Mouse (Mus musculus) G1E (cell line): ENCODE results near the gene Tmem179. TPM values are rescaled to one million over a fixed set of nuclear protein-coding genes. Genes with fewer than 3 reads are reported as not detected.

ENCODE experiments used
- ATAC-seq: 2 replicates; pipeline ENCODE4 v1.8.0; 2016; ENCODE audit warnings: mild to moderate bottlenecking; ENCODE audit not compliant: insufficient number of reproducible peaks, poor library complexity, low FRiP score, severe bottlenecking; ENCODE audit errors: extremely low read depth
- DNase-seq: peaks from one replicate; pipeline ENCODE4 v3.0.0; 2012; ENCODE audit warnings: low spot score
- H3K27me3 ChIP-seq: 2 replicates; pipeline ENCODE4 v1.6.1; 2012; ENCODE audit warnings: mild to moderate bottlenecking, low read length, inconsistent platforms; ENCODE audit not compliant: insufficient read depth
- H3K36me3 ChIP-seq: replicated peaks from 2 replicates; pipeline ENCODE3; 2012; ENCODE audit warnings: mild to moderate bottlenecking, inconsistent platforms
- H3K4me1 ChIP-seq: 2 replicates; pipeline ENCODE4 v1.6.1; 2012; ENCODE audit warnings: low read depth, low read length, inconsistent platforms, mixed read lengths; ENCODE audit not compliant: insufficient read depth
- H3K4me3 ChIP-seq: 2 replicates; pipeline ENCODE4 v1.5.1; 2012; ENCODE audit warnings: low read depth, mild to moderate bottlenecking, inconsistent platforms, low read length, moderate library complexity, mixed read lengths
- H3K9me3 ChIP-seq: replicated peaks from 2 replicates; pipeline ENCODE4 v1.6.1; 2012; ENCODE audit warnings: inconsistent platforms
- CTCF ChIP-seq: IDR thresholded peaks from 2 replicates; pipeline ENCODE4 v1.5.1; 2012; ENCODE audit warnings: low read depth, low read length, inconsistent platforms, mixed read lengths
- GATA1 ChIP-seq: IDR thresholded peaks from 2 replicates; pipeline ENCODE4 v1.6.1; 2012; ENCODE audit warnings: borderline replicate concordance, low read length, inconsistent platforms, mixed read lengths
- GATA2 ChIP-seq: IDR thresholded peaks from 2 replicates; pipeline ENCODE4 v1.6.1; 2012; ENCODE audit warnings: low read depth, low read length, inconsistent platforms, borderline replicate concordance
- POLR2AphosphoS5 ChIP-seq: IDR thresholded peaks from 2 replicates; pipeline ENCODE4 v1.6.1; 2012; ENCODE audit warnings: low read depth, low read length, inconsistent platforms; ENCODE audit not compliant: insufficient replicate concordance
- TAL1 ChIP-seq: conservative IDR thresholded peaks from 2 replicates; pipeline ENCODE4 v1.6.1; 2012; ENCODE audit warnings: low read depth, low read length, inconsistent platforms, mixed read lengths
- polyA plus RNA-seq: library from polyadenylated mRNA; stranded (reverse); fragments of >175 nt; gene quantifications from 2 replicates; pipeline ENCODE4 v1.2.3, GENCODE M21; 2012
- total RNA-seq, 2 experiments: library from RNA; stranded (forward) in 1 of 2; stranded (reverse) in 1 of 2; fragments of 200-1000 nt in 1 of 2; fragments of >200 nt in 1 of 2; fragmentation: Nextera tagmentation in 1 of 2; gene quantifications; 2 replicates each; pipeline ENCODE4 v1.2.3; 2014 to 2017

Tmem179 gene
- total and polyA plus RNA-seq, 3 experiments, result 0.02 TPM; not detected in 2

GRCm38 (mm10) chr12:112514897-112515296 is 1.6 kb downstream of the Tmem179 start:
- Histone ChIP-seq H3K4me3 (no peak overlapping the region), H3K27me3 (no peaks in the 10 kb centered on the region; the same call in 1 of the 2 replicates), H3K9me3 (no peaks in the 10 kb centered on the region), H3K4me1 (peaks cover 4% of the 10 kb centered on the region), H3K36me3 (no peaks in the 10 kb centered on the region)
- ATAC-seq (no peak), DNase-seq (no peak)
- TF ChIP-seq CTCF (0 out of 2 replicates have a peak, but pooled peaks have one; percentile 8), TAL1 (no peak)

DNA sequence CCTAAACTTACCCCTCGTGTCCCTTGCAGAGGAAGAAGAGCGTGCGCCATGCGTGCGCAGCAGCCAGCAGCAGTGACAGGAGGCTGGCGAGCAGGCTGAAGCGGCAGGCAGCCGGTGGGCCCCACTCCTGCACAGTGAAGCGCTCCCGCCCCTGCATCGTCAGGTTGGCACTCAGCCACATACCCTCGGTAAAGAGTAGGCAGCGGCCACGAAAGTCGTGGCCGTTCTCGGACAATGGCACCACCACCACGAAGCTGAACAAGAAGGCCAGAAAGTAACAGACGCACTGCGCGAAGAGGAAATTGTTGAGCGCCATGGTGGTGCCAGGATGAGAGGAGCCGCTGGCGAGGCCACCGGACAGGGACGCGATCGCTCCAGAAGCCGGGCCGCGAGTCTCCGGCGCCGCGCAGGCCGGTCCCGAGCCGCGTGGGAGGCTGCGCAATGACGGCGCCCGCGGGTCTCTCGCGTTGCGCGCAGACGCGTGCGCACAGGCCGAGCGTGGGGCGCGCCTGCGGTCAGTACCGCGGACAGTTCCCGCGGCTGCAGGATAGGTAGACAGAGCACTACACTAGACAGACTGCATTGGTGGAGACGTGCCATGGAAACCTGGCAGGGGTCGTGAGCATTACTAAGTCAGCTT is 5.7 kb downstream of the Tmem179 start:
- TF ChIP-seq GATA2 (no peak), CTCF (no peak), GATA1 (no peak), POLR2AphosphoS5 (no peak), TAL1 (no peak)
- H3K27me3 ChIP-seq, result no peaks in the 10 kb centered on the region; the same call in 1 of the 2 replicates
- no peak for ATAC-seq

GRCm38 (mm10) chr12:112510365-112510732 is 6.2 kb downstream of the Tmem179 start:
- Histone ChIP-seq H3K4me3 (no peak overlapping the region), H3K36me3 (no peaks in the 10 kb centered on the region), H3K27me3 (no peaks in the 10 kb centered on the region; the same call in 1 of the 2 replicates), H3K4me1 (no peaks in the 10 kb centered on the region), H3K9me3 (no peaks in the 10 kb centered on the region)
- DNase-seq (no peak), ATAC-seq (no peak)
- TF ChIP-seq CTCF (no peak), GATA1 (no peak), POLR2AphosphoS5 (no peak), GATA2 (no peak), TAL1 (no peak)

More for the DNA sequence above, 5.7 kb downstream of the Tmem179 start:
- no peak overlapping the region for H3K4me3 ChIP-seq
- H3K9me3 ChIP-seq, result no peaks in the 10 kb centered on the region
- H3K36me3 ChIP-seq, result no peaks in the 10 kb centered on the region
- peak; percentile 25 for DNase-seq
- H3K4me1 ChIP-seq, result no peaks in the 10 kb centered on the region

DNA sequence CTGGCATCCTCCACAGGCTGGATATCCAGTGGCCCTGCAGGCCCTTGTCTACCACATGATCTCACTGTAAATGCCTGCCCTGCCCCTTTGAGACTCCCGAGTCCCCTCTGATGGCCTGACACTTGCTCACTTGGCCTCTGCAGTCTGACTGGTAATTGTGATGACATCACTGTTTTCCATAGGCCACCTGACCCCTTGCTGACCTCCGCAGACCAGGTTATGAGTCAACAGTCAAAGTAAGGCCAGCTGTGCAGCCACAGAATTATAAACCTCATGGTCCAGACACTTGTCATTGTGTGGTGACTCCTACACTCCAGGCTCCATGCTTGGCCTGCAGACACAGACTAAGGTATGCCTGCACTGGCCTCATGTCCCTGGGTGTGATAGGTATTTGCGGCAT is 8.6 kb downstream of the Tmem179 start:
- ATAC-seq (no peak), DNase-seq (no peak)
- Histone ChIP-seq H3K4me1 (no peaks in the 10 kb centered on the region), H3K9me3 (0 out of 2 replicates have a peak, but pooled peaks cover 3% of the 10 kb centered on the region), H3K27me3 (no peaks in the 10 kb centered on the region; the same call in 1 of the 2 replicates), H3K4me3 (no peak overlapping the region), H3K36me3 (no peaks in the 10 kb centered on the region)
- no peak for TF ChIP-seq POLR2AphosphoS5
- no peak for TF ChIP-seq GATA1
- TF ChIP-seq TAL1, result no peak
- TF ChIP-seq GATA2, result no peak
- no peak for TF ChIP-seq CTCF

DNA sequence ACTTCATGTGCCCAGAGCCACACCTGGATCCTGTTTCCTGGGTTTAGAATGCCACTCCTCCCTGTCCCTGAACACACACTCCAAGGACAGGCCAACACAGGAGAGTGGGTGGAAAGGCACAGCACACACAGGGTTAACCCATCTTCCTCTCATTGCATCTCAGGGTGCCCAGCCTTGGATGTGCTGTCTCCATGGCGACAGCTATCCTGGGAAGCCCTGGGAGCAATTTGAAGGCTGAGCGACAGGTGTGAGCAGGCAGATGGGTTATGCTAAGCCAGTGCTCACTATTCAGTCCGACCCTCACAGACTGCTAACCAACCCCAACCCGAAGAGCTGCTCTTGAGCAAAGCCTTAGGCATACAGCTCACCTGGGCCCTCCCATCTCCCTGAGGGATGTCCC is 9.3 kb downstream of the Tmem179 start:
- DNase-seq (no peak), ATAC-seq (no peak)
- Histone ChIP-seq H3K27me3 (no peaks in the 10 kb centered on the region; the same call in 1 of the 2 replicates), H3K9me3 (0 out of 2 replicates have a peak, but pooled peaks cover 3% of the 10 kb centered on the region), H3K4me3 (no peak overlapping the region), H3K36me3 (no peaks in the 10 kb centered on the region), H3K4me1 (no peaks in the 10 kb centered on the region)
- TF ChIP-seq CTCF (no peak), GATA1 (no peak), GATA2 (no peak), POLR2AphosphoS5 (no peak), TAL1 (no peak)

DNA sequence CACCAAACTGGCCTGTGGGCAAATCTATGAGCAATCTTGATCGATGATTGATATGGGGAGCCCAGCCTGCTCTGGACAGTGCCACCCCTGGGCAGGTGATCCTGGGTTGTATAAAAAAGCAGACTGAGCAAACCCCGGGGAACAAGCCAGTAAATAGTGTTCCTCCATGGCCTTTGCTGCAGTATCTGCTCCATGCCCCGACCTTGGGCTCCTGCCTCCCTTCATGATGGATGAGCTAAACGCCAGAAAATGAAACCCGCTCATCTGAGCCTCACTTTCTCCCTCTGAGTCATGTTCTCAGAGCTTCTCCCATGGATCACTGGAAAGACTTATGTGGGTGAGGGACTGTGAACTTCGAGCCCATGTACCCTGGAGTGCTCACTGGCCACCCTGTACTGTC is 10.3 kb downstream of the Tmem179 start:
- H3K9me3 ChIP-seq, result 0 out of 2 replicates have a peak, but pooled peaks cover 3% of the 10 kb centered on the region
- H3K4me3 ChIP-seq, result no peak overlapping the region
- no peak for ATAC-seq
- no peaks in the 10 kb centered on the region; the same call in 1 of the 2 replicates for H3K27me3 ChIP-seq
- no peak for DNase-seq
- no peaks in the 10 kb centered on the region for H3K4me1 ChIP-seq
- H3K36me3 ChIP-seq, result no peaks in the 10 kb centered on the region
- TF ChIP-seq CTCF (no peak), GATA1 (no peak), TAL1 (no peak), GATA2 (no peak), POLR2AphosphoS5 (no peak)
